Mouse (Mus musculus) inflammation-experienced regulatory T-cells, adult 6 months (primary cell): ENCODE results near the gene Ppp1r36. TPM values are rescaled to one million over a fixed set of nuclear protein-coding genes. Genes with fewer than 3 reads are reported as not detected.

Source experiments
- polyA plus RNA-seq, 3 experiments: library from polyadenylated mRNA; unstranded; fragments of 100-300 nt; shearing (Covaris generic); gene quantifications; one replicate each; pipeline ENCODE4 v1.2.1; 2017

Ppp1r36 gene
- polyA plus RNA-seq, 3 experiments from 2014 or later = not detected

Other genes starting within 250 kb of the Ppp1r36 start
- not detected for gene Esr2, start 240.3 kb upstream of the Ppp1r36 start, polyA plus RNA-seq
- gene Tex21, start 170.8 kb upstream of the Ppp1r36 start, polyA plus RNA-seq = not detected
- 10 to 100 TPM; 25.9 to 29.2 (median 29.0) TPM for gene Mthfd1, start 162.2 kb upstream of the Ppp1r36 start, polyA plus RNA-seq
- gene Akap5, start 92.6 kb upstream of the Ppp1r36 start, polyA plus RNA-seq = 1 to 10 TPM; 1.6 to 4.6 (median 3.1) TPM
- 10 to 100 TPM in 2 of 3 experiments, 1 to 10 TPM in 1; 7.2 to 17.0 (median 16.5) TPM for gene Zbtb25, start 47.9 kb upstream of the Ppp1r36 start, polyA plus RNA-seq
- gene Zbtb1, start 47.3 kb upstream of the Ppp1r36 start, polyA plus RNA-seq = 10 to 100 TPM; 20.2 to 26.2 (median 25.2) TPM
- 1 to 10 TPM; 2.6 to 5.7 (median 3.4) TPM for gene Hspa2, start 13.4 kb upstream of the Ppp1r36 start, polyA plus RNA-seq
- gene Plekhg3, start 113.4 kb downstream of the Ppp1r36 start, polyA plus RNA-seq = 1 to 10 TPM; 1.9 to 3.5 (median 2.9) TPM